Mouse (Mus musculus) G1E (cell line): Measurements from ENCODE around the gene Pim2. TPM values are rescaled to one million over a fixed set of nuclear protein-coding genes. Genes with fewer than 3 reads are reported as not detected.

ENCODE experiments used
- ATAC-seq: 2 replicates; pipeline ENCODE4 v1.8.0; 2016; ENCODE audit warnings: mild to moderate bottlenecking; ENCODE audit not compliant: insufficient number of reproducible peaks, poor library complexity, low FRiP score, severe bottlenecking; ENCODE audit errors: extremely low read depth
- DNase-seq: peaks from one replicate; pipeline ENCODE4 v3.0.0; 2012; ENCODE audit warnings: low spot score
- H3K27me3 ChIP-seq: 2 replicates; pipeline ENCODE4 v1.6.1; 2012; ENCODE audit warnings: mild to moderate bottlenecking, low read length, inconsistent platforms; ENCODE audit not compliant: insufficient read depth
- H3K36me3 ChIP-seq: replicated peaks from 2 replicates; pipeline ENCODE3; 2012; ENCODE audit warnings: mild to moderate bottlenecking, inconsistent platforms
- H3K4me1 ChIP-seq: 2 replicates; pipeline ENCODE4 v1.6.1; 2012; ENCODE audit warnings: low read depth, low read length, inconsistent platforms, mixed read lengths; ENCODE audit not compliant: insufficient read depth
- H3K4me3 ChIP-seq: 2 replicates; pipeline ENCODE4 v1.5.1; 2012; ENCODE audit warnings: low read depth, mild to moderate bottlenecking, inconsistent platforms, low read length, moderate library complexity, mixed read lengths
- H3K9me3 ChIP-seq: replicated peaks from 2 replicates; pipeline ENCODE4 v1.6.1; 2012; ENCODE audit warnings: inconsistent platforms
- CTCF ChIP-seq: IDR thresholded peaks from 2 replicates; pipeline ENCODE4 v1.5.1; 2012; ENCODE audit warnings: low read depth, low read length, inconsistent platforms, mixed read lengths
- GATA1 ChIP-seq: IDR thresholded peaks from 2 replicates; pipeline ENCODE4 v1.6.1; 2012; ENCODE audit warnings: borderline replicate concordance, low read length, inconsistent platforms, mixed read lengths
- GATA2 ChIP-seq: IDR thresholded peaks from 2 replicates; pipeline ENCODE4 v1.6.1; 2012; ENCODE audit warnings: low read depth, low read length, inconsistent platforms, borderline replicate concordance
- POLR2AphosphoS5 ChIP-seq: IDR thresholded peaks from 2 replicates; pipeline ENCODE4 v1.6.1; 2012; ENCODE audit warnings: low read depth, low read length, inconsistent platforms; ENCODE audit not compliant: insufficient replicate concordance
- TAL1 ChIP-seq: conservative IDR thresholded peaks from 2 replicates; pipeline ENCODE4 v1.6.1; 2012; ENCODE audit warnings: low read depth, low read length, inconsistent platforms, mixed read lengths
- polyA plus RNA-seq: library from polyadenylated mRNA; stranded (reverse); fragments of >175 nt; gene quantifications from 2 replicates; pipeline ENCODE4 v1.2.3, GENCODE M21; 2012
- total RNA-seq, 2 experiments: library from RNA; stranded (forward) in 1 of 2; stranded (reverse) in 1 of 2; fragments of 200-1000 nt in 1 of 2; fragments of >200 nt in 1 of 2; fragmentation: Nextera tagmentation in 1 of 2; gene quantifications; 2 replicates each; pipeline ENCODE4 v1.2.3; 2014 to 2017

The Pim2 gene
- total and polyA plus RNA-seq, 3 experiments = 1.8 to 23.1 (median 12.8) TPM

DNA sequence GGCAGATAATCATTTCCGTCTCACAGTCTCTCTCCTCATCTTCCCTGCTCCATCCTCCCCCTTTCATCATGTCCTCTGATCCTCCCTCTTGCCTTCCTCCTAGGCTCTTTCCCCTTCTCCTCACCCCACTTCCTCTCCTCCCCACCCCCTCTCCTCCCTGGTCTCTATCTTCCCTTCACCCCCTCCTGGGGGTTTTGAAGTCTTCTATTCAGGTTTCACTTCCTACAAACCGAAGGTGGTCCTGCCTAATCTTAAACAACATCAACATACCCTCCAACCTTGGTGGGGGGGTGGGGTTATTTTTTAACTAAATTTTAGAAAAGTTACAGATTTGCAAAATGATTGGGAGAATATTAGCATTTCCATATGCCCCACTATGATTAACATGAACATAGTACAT, 9.6 kb upstream of the Pim2 start:
- Histone ChIP-seq H3K4me1 (no peaks in the 10 kb centered on the region; the same call in 1 of the 2 replicates), H3K9me3 (no peaks in the 10 kb centered on the region), H3K36me3 (peaks cover 72% of the 10 kb centered on the region), H3K27me3 (no peaks in the 10 kb centered on the region), H3K4me3 (no peak overlapping the region)
- TF ChIP-seq POLR2AphosphoS5 (no peak), CTCF (no peak), TAL1 (no peak), GATA1 (no peak), GATA2 (no peak)
- ATAC-seq (no peak), DNase-seq (no peak)

GRCm38 (mm10) chrX:7869826-7870225, 8.2 kb upstream of the Pim2 start:
- no peak for TF ChIP-seq GATA1
- TF ChIP-seq GATA2 = no peak
- Histone ChIP-seq H3K9me3 (no peaks in the 10 kb centered on the region), H3K4me1 (no peaks in the 10 kb centered on the region), H3K4me3 (no peak overlapping the region), H3K27me3 (no peaks in the 10 kb centered on the region), H3K36me3 (peaks cover 79% of the 10 kb centered on the region)
- DNase-seq (no peak), ATAC-seq (no peak)

- Histone ChIP-seq H3K36me3 (peaks cover 47% of the 10 kb centered on the region), H3K4me1 (peaks cover 24% of the 10 kb centered on the region), H3K9me3 (no peaks in the 10 kb centered on the region), H3K4me3 (peak overlapping the region; percentile 78), H3K27me3 (no peaks in the 10 kb centered on the region)
- no peak for DNase-seq
- no peak for ATAC-seq
- TF ChIP-seq GATA2 (no peak), TAL1 (no peak), POLR2AphosphoS5 (no peak), GATA1 (no peak), CTCF (no peak)
These were observed 433 bp downstream of the Pim2 start for GRCm38 (mm10) chrX:7878495-7878894.

- Histone ChIP-seq H3K36me3 (peaks cover 34% of the 10 kb centered on the region), H3K27me3 (no peaks in the 10 kb centered on the region), H3K4me3 (peak overlapping the region; percentile 40; the same call in 1 of the 2 replicates), H3K9me3 (no peaks in the 10 kb centered on the region), H3K4me1 (peaks cover 24% of the 10 kb centered on the region)
- TF ChIP-seq GATA2 = no peak
- no peak for TF ChIP-seq POLR2AphosphoS5
- ATAC-seq (peak; percentile 43; the same call in 1 of the 2 replicates), DNase-seq (peak; percentile 27)
These were observed 1.8 kb downstream of the Pim2 start for GRCm38 (mm10) chrX:7879819-7880218.

GRCm38 (mm10) chrX:7883841-7884567, 5.9 kb downstream of the Pim2 start, which contains the start of gene Slc35a2:
Gene Slc35a2, plus strand, starts transcription at chrX:7884028.
- Histone ChIP-seq H3K36me3 (peaks cover 47% of the 10 kb centered on the region), H3K4me1 (peaks cover 18% of the 10 kb centered on the region), H3K9me3 (no peaks in the 10 kb centered on the region), H3K4me3 (peak within 1 kb of the TSS; percentile 82), H3K27me3 (no peaks in the 10 kb centered on the region)
- TF ChIP-seq POLR2AphosphoS5 (no peak), GATA1 (no peak), CTCF (no peak), TAL1 (no peak), GATA2 (no peak)
- peak; percentile 84 for ATAC-seq
- peak; percentile 75 for DNase-seq

GRCm38 (mm10) chrX:7898211-7898610, 20.1 kb downstream of the Pim2 start:
- peaks cover 57% of the 10 kb centered on the region for H3K36me3 ChIP-seq
- peak overlapping the region; percentile 80 for H3K4me3 ChIP-seq
- no peaks in the 10 kb centered on the region for H3K9me3 ChIP-seq
- TF ChIP-seq GATA1 = no peak
- TF ChIP-seq GATA2 = no peak
- no peak for TF ChIP-seq POLR2AphosphoS5
- TF ChIP-seq CTCF = no peak
- TF ChIP-seq TAL1 = no peak
- DNase-seq (no peak), ATAC-seq (no peak)
- no peaks in the 10 kb centered on the region for H3K27me3 ChIP-seq
- peaks cover 12% of the 10 kb centered on the region for H3K4me1 ChIP-seq
